Mouse (Mus musculus) erythroblast, embryonic 14.5 days (primary cell): ENCODE measurements around the gene Duox2. TPM values are rescaled to one million over a fixed set of nuclear protein-coding genes. Genes with fewer than 3 reads are reported as not detected.
"Not testable (repeated sequence)": the region's sequence is repeated elsewhere in the genome, so short reads cannot be mapped to it uniquely, and the experiment has no call there.

Experiments
- H3K27me3 ChIP-seq: 2 replicates; pipeline ENCODE4 v1.6.1; 2012; ENCODE audit warnings: inconsistent platforms; ENCODE audit not compliant: control insufficient read depth
- H3K36me3 ChIP-seq: 2 replicates; pipeline ENCODE4 v1.6.1; 2012; ENCODE audit warnings: mild to moderate bottlenecking, inconsistent platforms; ENCODE audit not compliant: control insufficient read depth
- H3K4me1 ChIP-seq: 2 replicates; pipeline ENCODE4 v1.6.1; 2012; ENCODE audit warnings: inconsistent platforms; ENCODE audit not compliant: control insufficient read depth
- H3K4me3 ChIP-seq: replicated peaks from 2 replicates; pipeline ENCODE3; 2012; ENCODE audit warnings: moderate library complexity, mild to moderate bottlenecking, inconsistent platforms
- H3K9me3 ChIP-seq: 2 replicates; pipeline ENCODE4 v1.6.1; 2012; ENCODE audit warnings: low read length, inconsistent platforms, mixed read lengths; ENCODE audit not compliant: control insufficient read depth
- GATA1 ChIP-seq: IDR thresholded peaks from 2 replicates; pipeline ENCODE4 v1.6.1; 2012; ENCODE audit warnings: low read length, inconsistent platforms, mixed read lengths
- TAL1 ChIP-seq: IDR thresholded peaks from 3 replicates; pipeline ENCODE4 v1.6.1; 2012; ENCODE audit warnings: low read length, inconsistent platforms, mixed read lengths
- polyA plus RNA-seq: library from polyadenylated mRNA; stranded (reverse); fragments of >175 nt; gene quantifications from 2 replicates; pipeline ENCODE4 v1.2.3, GENCODE M21; 2012

Gene Duox2
- polyA plus RNA-seq, result not detected in 2 replicates

- H3K4me3 ChIP-seq, result no peak within 1 kb of the TSS
- H3K4me1 ChIP-seq, result no peaks in the 10 kb centered on the region
- H3K9me3 ChIP-seq, result peaks cover 7% of the 10 kb centered on the region; the same call in 1 of the 2 replicates
- peaks cover 96% of the 10 kb centered on the region for H3K27me3 ChIP-seq
- no peak for TF ChIP-seq TAL1
- no peak for TF ChIP-seq GATA1
- no peaks in the 10 kb centered on the region for H3K36me3 ChIP-seq
Observed at GRCm38 (mm10) chr2:122298096-122298499, at the start of gene Duox2. Duox2 (minus strand) TSS chr2:122298449.

- TF ChIP-seq TAL1, result no peak
- no peak for TF ChIP-seq GATA1
- Histone ChIP-seq H3K4me1 (peaks cover 32% of the 10 kb centered on the region), H3K27me3 (peaks cover 4% of the 10 kb centered on the region; the same call in 1 of the 2 replicates), H3K36me3 (peaks cover 18% of the 10 kb centered on the region), H3K9me3 (no peaks in the 10 kb centered on the region), H3K4me3 (no peak overlapping the region)
Observed at GRCm38 (mm10) chr2:122347257-122347656, 49.0 kb upstream of the Duox2 start.

- not testable (repeated sequence) for H3K36me3 ChIP-seq, H3K9me3 ChIP-seq, H3K4me3 ChIP-seq, H3K27me3 ChIP-seq
- peaks cover 32% of the 10 kb centered on the region for H3K4me1 ChIP-seq
Observed at GRCm38 (mm10) chr2:122346164-122346563, 47.9 kb upstream of the Duox2 start.

GRCm38 (mm10) chr2:122345106-122345893 is 47.1 kb upstream of the Duox2 start:
- no peak for TF ChIP-seq GATA1
- no peak for TF ChIP-seq TAL1
- no peak overlapping the region for H3K4me3 ChIP-seq
- peaks cover 4% of the 10 kb centered on the region for H3K27me3 ChIP-seq
- peaks cover 3% of the 10 kb centered on the region for H3K36me3 ChIP-seq
- no peaks in the 10 kb centered on the region for H3K9me3 ChIP-seq
- peaks cover 27% of the 10 kb centered on the region for H3K4me1 ChIP-seq

- peaks cover 28% of the 10 kb centered on the region for H3K27me3 ChIP-seq
- no peaks in the 10 kb centered on the region for H3K36me3 ChIP-seq
- no peaks in the 10 kb centered on the region for H3K9me3 ChIP-seq
- H3K4me3 ChIP-seq, result no peak overlapping the region
- H3K4me1 ChIP-seq, result peaks cover 2% of the 10 kb centered on the region; the same call in 1 of the 2 replicates
- no peak for TF ChIP-seq GATA1
- no peak for TF ChIP-seq TAL1
Observed at GRCm38 (mm10) chr2:122337291-122337690, 39.0 kb upstream of the Duox2 start.

- Histone ChIP-seq H3K4me3 (no peak overlapping the region), H3K4me1 (peaks cover 2% of the 10 kb centered on the region; the same call in 1 of the 2 replicates), H3K36me3 (no peaks in the 10 kb centered on the region), H3K27me3 (peaks cover 25% of the 10 kb centered on the region), H3K9me3 (no peaks in the 10 kb centered on the region)
- TF ChIP-seq TAL1 (no peak), GATA1 (no peak)
Observed at GRCm38 (mm10) chr2:122334170-122334569, 35.9 kb upstream of the Duox2 start.

- Histone ChIP-seq H3K4me3 (no peak overlapping the region), H3K9me3 (no peaks in the 10 kb centered on the region), H3K4me1 (peaks cover 2% of the 10 kb centered on the region; the same call in 1 of the 2 replicates), H3K27me3 (peaks cover 12% of the 10 kb centered on the region), H3K36me3 (no peaks in the 10 kb centered on the region)
- TF ChIP-seq GATA1 (no peak), TAL1 (no peak)
Observed at GRCm38 (mm10) chr2:122332222-122332621, 34.0 kb upstream of the Duox2 start.

- not testable (repeated sequence) for H3K27me3 ChIP-seq, H3K9me3 ChIP-seq, H3K4me3 ChIP-seq, H3K4me1 ChIP-seq, H3K36me3 ChIP-seq
Observed at GRCm38 (mm10) chr2:122330317-122330716, 32.1 kb upstream of the Duox2 start.

GRCm38 (mm10) chr2:122327986-122328385 is 29.7 kb upstream of the Duox2 start:
- Histone ChIP-seq H3K9me3 (no peaks in the 10 kb centered on the region), H3K4me3 (no peak overlapping the region), H3K4me1 (no peaks in the 10 kb centered on the region), H3K36me3 (no peaks in the 10 kb centered on the region), H3K27me3 (no peaks in the 10 kb centered on the region)
- no peak for TF ChIP-seq GATA1
- no peak for TF ChIP-seq TAL1

- no peaks in the 10 kb centered on the region for H3K9me3 ChIP-seq
- H3K4me1 ChIP-seq, result no peaks in the 10 kb centered on the region
- no peaks in the 10 kb centered on the region for H3K27me3 ChIP-seq
- H3K4me3 ChIP-seq, result no peak overlapping the region
- no peaks in the 10 kb centered on the region for H3K36me3 ChIP-seq
- no peak for TF ChIP-seq GATA1
- no peak for TF ChIP-seq TAL1
Observed at GRCm38 (mm10) chr2:122325361-122325760, 27.1 kb upstream of the Duox2 start.
